Mouse (Mus musculus): ENCODE results near the gene Atpaf2. TPM values are rescaled to one million over a fixed set of nuclear protein-coding genes. Genes with fewer than 3 reads are reported as not detected.
A peak's percentile ranks its signal among the peaks of the same experiment; 100 is the strongest.

Atpaf2 gene
- polyA plus RNA-seq, 1 experiment from 2014 or later, result 26.6 TPM

DNA sequence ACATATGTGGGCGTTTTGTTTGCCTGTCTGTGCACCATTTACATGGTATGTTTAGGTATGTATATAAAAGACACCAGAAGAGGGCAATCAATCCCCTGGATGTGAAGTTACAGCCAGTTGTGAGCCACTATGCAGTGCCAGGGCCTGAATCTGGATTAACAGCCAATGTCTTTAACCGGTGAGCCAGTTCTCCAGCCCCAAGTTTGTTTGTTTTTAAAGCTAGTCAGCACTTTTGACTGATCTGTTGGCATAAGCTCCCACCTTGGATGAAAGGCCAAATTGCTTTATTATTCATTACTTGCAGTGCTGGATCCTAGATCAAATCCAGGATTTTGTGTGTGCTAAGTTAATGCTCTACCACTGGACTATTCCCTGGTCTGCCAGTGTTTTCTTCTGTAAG lies 66.9 kb downstream of the Atpaf2 start:
- 0 out of 2 replicates have a peak overlapping the region, but pooled peaks have one; percentile 82 for H3K4me3 ChIP-seq (ENCODE audit: inconsistent target)
- H3K79me2 ChIP-seq (ENCODE audit: inconsistent target), result peaks cover 43% of the 10 kb centered on the region
- H3K36me3 ChIP-seq (ENCODE audit: inconsistent target), result no peaks in the 10 kb centered on the region
- H3K27ac ChIP-seq, result no peak overlapping the region
- 71% methylated on average over 2 of the region's 2 CpGs for WGBS (ENCODE audit: missing documents)

Other genes with a start within 250 kb of the Atpaf2 start
- 15.2 to 30.9 TPM (median 30.6 TPM) in 3 replicates for gene Srebf1, start 195.9 kb downstream of the Atpaf2 start, polyA plus RNA-seq (2018)
- gene Tom1l2, start 65.6 kb downstream of the Atpaf2 start, polyA plus RNA-seq (2018), result 8.1 to 12.3 TPM (median 11.2 TPM) in 3 replicates
- 0.12 TPM in 1 of 3 replicates, not detected in the others for gene Drc3, start 65.1 kb downstream of the Atpaf2 start, polyA plus RNA-seq (2018)
- gene Gid4, start 1.3 kb downstream of the Atpaf2 start, polyA plus RNA-seq (2018), result 8.3 to 13.8 TPM (median 11.1 TPM) in 3 replicates
- 26.2 to 51.6 TPM (median 29.1 TPM) in 3 replicates for gene Drg2, start 36.1 kb upstream of the Atpaf2 start, polyA plus RNA-seq (2018)
- not detected in 3 replicates for gene Myo15, start 50.9 kb upstream of the Atpaf2 start, polyA plus RNA-seq (2018)
- gene Alkbh5, start 117.9 kb upstream of the Atpaf2 start, polyA plus RNA-seq (2018), result 27.1 to 35.4 TPM (median 28.4 TPM) in 3 replicates